Mouse (Mus musculus) intestine, embryonic 14.5 days (tissue): ENCODE data around the gene Fgg. TPM values are rescaled to one million over a fixed set of nuclear protein-coding genes. Genes with fewer than 3 reads are reported as not detected.

ENCODE experiments used
- ATAC-seq: fragments of 200-750 bp; cut with Nextera tagmentation; replicated peaks from 2 replicates; pipeline ENCODE4 v1.8.0; 2017; ENCODE audit warnings: low read depth, moderate number of reproducible peaks, moderate TSS enrichment, moderate library complexity; ENCODE audit not compliant: low FRiP score, low TSS enrichment
- DNase-seq: peaks from one replicate; pipeline ENCODE4 v3.0.0-alpha.2; 2018; ENCODE audit warnings: low spot score
- H3K27ac ChIP-seq: fragments of 300-500 bp; sonication (generic); 2 replicates; pipeline ENCODE4 v1.5.1; 2014; ENCODE audit warnings: low read depth, mild to moderate bottlenecking, control low read depth
- H3K27me3 ChIP-seq: fragments of 300-500 bp; sonication (generic); replicated peaks from 2 replicates; pipeline ENCODE4 v1.6.1; 2014; ENCODE audit warnings: low read length, control low read depth; ENCODE audit not compliant: control insufficient read depth, insufficient read depth
- H3K36me3 ChIP-seq: fragments of 300-500 bp; sonication (generic); 2 replicates; pipeline ENCODE4 v1.6.1; 2014; ENCODE audit warnings: low read length, control low read depth; ENCODE audit not compliant: control insufficient read depth, insufficient read depth
- H3K4me1 ChIP-seq: fragments of 300-500 bp; sonication (generic); replicated peaks from 2 replicates; pipeline ENCODE4 v1.6.1; 2014; ENCODE audit warnings: low read length, control low read depth, mixed read lengths; ENCODE audit not compliant: control insufficient read depth, insufficient read depth
- H3K4me2 ChIP-seq: fragments of 300-500 bp; sonication (generic); 2 replicates; pipeline ENCODE4 v1.6.1; 2014; ENCODE audit warnings: low read length
- H3K4me3 ChIP-seq: fragments of 300-500 bp; sonication (generic); 2 replicates; pipeline ENCODE4 v1.5.1; 2014; ENCODE audit warnings: low read depth, low read length, control low read depth, mixed read lengths
- H3K9ac ChIP-seq: fragments of 300-500 bp; sonication (generic); 2 replicates; pipeline ENCODE4 v1.6.1; 2014; ENCODE audit warnings: mild to moderate bottlenecking, low read length
- H3K9me3 ChIP-seq: fragments of 300-500 bp; sonication (generic); 2 replicates; pipeline ENCODE4 v1.6.1; 2016; ENCODE audit warnings: low read length, control low read depth; ENCODE audit not compliant: control insufficient read depth
- WGBS: fragments of 180-500 bp; shearing (Covaris S2); extraction: QIAGEN DNeasy Blood & Tissue Kit; methylation state at CpG from one replicate; pipeline ENCODE4 v1.1.7; 2014; 5-methylcytosine and 5-hydroxymethylcytosine counted together
- polyA plus RNA-seq: library from polyadenylated mRNA; unstranded; fragments of >200 nt; fragmentation: Nextera tagmentation; extraction: Ambion mirVana; gene quantifications from 2 replicates; pipeline ENCODE4 v1.2.1, GENCODE M21; 2014

Gene Fgg
- polyA plus RNA-seq, 1 experiment from 2014 or later = not detected

DNA sequence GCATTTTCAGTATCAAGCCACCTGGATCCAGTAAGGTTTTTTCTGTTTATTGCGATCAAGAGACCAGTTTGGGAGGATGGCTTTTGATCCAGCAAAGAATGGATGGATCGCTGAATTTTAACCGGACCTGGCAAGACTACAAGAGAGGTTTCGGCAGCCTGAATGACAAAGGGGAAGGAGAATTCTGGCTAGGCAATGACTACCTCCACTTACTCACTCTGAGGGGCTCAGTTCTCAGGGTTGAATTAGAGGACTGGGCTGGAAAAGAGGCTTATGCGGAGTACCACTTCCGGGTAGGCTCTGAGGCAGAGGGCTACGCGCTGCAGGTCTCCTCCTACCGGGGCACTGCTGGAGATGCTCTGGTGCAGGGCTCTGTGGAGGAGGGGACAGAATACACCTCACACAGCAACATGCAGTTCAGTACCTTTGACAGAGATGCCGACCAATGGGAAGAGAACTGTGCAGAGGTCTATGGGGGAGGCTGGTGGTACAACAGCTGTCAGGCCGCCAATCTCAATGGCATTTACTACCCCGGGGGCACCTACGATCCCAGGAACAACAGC is 25.3 kb downstream of the Fgg start:
- H3K4me2 ChIP-seq = no peak overlapping the region
- H3K4me3 ChIP-seq = no peak overlapping the region
- no peak overlapping the region for H3K27ac ChIP-seq
- WGBS = 53% methylated on average over 13 of the region's 13 CpGs
- no peaks in the 10 kb centered on the region for H3K4me1 ChIP-seq
- DNase-seq (peak; percentile 48), ATAC-seq (no peak)
- H3K27me3 ChIP-seq = no peaks in the 10 kb centered on the region
- H3K9me3 ChIP-seq = no peaks in the 10 kb centered on the region
- no peaks in the 10 kb centered on the region for H3K36me3 ChIP-seq
- H3K9ac ChIP-seq = no peak overlapping the region

- H3K27me3 ChIP-seq = no peaks in the 10 kb centered on the region
- ATAC-seq = no peak
- no peak overlapping the region for H3K9ac ChIP-seq
- no peak overlapping the region for H3K27ac ChIP-seq
- H3K4me2 ChIP-seq = no peak overlapping the region
- H3K4me3 ChIP-seq = no peak overlapping the region
- WGBS = 85% methylated on average over 8 of the region's 8 CpGs
- peak; percentile 24 for DNase-seq
- no peaks in the 10 kb centered on the region for H3K4me1 ChIP-seq
- no peaks in the 10 kb centered on the region for H3K9me3 ChIP-seq
- H3K36me3 ChIP-seq = no peaks in the 10 kb centered on the region
Observed at GRCm38 (mm10) chr3:83033801-83034200, 26.3 kb downstream of the Fgg start.

- H3K27ac ChIP-seq = no peak overlapping the region
- 71% methylated on average over 2 of the region's 2 CpGs for WGBS
Observed at GRCm38 (mm10) chr3:83038865-83039264, 31.3 kb downstream of the Fgg start.

GRCm38 (mm10) chr3:83039666-83040065 is 32.1 kb downstream of the Fgg start:
- no peaks in the 10 kb centered on the region for H3K36me3 ChIP-seq
- ATAC-seq (no peak), DNase-seq (no peak)
- no peaks in the 10 kb centered on the region for H3K27me3 ChIP-seq
- no peak overlapping the region for H3K9ac ChIP-seq
- WGBS = 64% methylated on average over 4 of the region's 4 CpGs
- no peak overlapping the region for H3K4me3 ChIP-seq
- H3K9me3 ChIP-seq = no peaks in the 10 kb centered on the region
- H3K4me2 ChIP-seq = no peak overlapping the region
- H3K27ac ChIP-seq = no peak overlapping the region
- H3K4me1 ChIP-seq = no peaks in the 10 kb centered on the region

More at GRCm38 (mm10) chr3:83038865-83039264, 31.3 kb downstream of the Fgg start:
- Histone ChIP-seq H3K4me3 (no peak overlapping the region), H3K36me3 (no peaks in the 10 kb centered on the region), H3K9ac (no peak overlapping the region), H3K4me1 (no peaks in the 10 kb centered on the region), H3K9me3 (no peaks in the 10 kb centered on the region), H3K4me2 (no peak overlapping the region), H3K27me3 (no peaks in the 10 kb centered on the region)
- ATAC-seq = no peak
- DNase-seq = no peak

DNA sequence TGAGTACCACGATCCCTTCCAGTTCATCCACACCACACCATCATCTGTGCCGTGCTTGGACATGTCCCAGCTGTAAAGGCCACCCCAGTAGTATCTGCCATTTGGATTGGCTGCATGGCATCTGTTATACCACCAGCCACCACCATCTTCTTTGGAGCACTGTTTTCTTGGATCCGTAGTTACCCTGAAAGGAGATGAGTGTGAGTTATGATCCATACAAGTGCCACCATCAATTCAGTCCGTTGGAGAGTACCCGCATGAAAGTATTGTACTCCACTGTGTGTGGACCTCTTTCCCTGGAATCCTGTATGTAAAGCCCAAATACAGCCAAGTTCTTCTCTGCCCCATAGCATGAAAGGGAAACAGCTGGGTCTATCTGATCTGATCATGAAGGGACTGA is 34.9 kb downstream of the Fgg start:
- DNase-seq (no peak), ATAC-seq (no peak)
- no peak overlapping the region for H3K4me3 ChIP-seq
- no peaks in the 10 kb centered on the region for H3K4me1 ChIP-seq
- no peak overlapping the region for H3K27ac ChIP-seq
- WGBS = 96% methylated on average over 5 of the region's 5 CpGs
- no peaks in the 10 kb centered on the region for H3K27me3 ChIP-seq
- no peak overlapping the region for H3K9ac ChIP-seq
- no peaks in the 10 kb centered on the region for H3K9me3 ChIP-seq
- H3K4me2 ChIP-seq = no peak overlapping the region
- no peaks in the 10 kb centered on the region for H3K36me3 ChIP-seq

- Histone ChIP-seq H3K4me1 (no peaks in the 10 kb centered on the region), H3K9ac (no peak overlapping the region), H3K9me3 (no peaks in the 10 kb centered on the region), H3K27me3 (no peaks in the 10 kb centered on the region), H3K36me3 (no peaks in the 10 kb centered on the region), H3K4me2 (no peak overlapping the region), H3K4me3 (no peak overlapping the region), H3K27ac (no peak overlapping the region)
- ATAC-seq = no peak
- 90% methylated on average over 11 of the region's 11 CpGs for WGBS
- no peak for DNase-seq
Observed at GRCm38 (mm10) chr3:83046649-83047048, 39.1 kb downstream of the Fgg start.

DNA sequence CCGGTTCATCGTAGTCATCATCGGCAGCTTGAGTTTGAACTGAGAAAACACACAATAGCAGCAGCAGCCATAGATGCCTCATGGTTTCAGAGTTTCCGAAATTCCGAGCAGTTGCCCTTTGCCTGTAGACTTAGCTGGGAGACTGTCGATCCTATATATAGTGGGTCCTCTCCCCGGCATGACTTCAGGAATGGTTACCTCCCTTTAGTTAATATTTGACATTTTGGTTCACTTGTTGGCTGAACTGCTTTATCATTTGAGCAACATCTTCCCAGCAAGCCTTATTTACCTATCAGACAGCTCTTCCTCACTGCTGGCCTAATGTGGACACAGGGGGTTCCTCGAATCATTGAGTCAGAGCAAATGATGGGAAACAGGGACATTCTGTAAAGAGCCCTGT is 42.2 kb downstream of the Fgg start, which contains the start of gene Fgb:
Gene Fgb, minus strand, starts transcription at position 184 of the 400 bp plus-strand sequence.
- Histone ChIP-seq H3K4me3 (no peak within 1 kb of the TSS), H3K4me2 (no peak within 1 kb of the TSS), H3K27me3 (no peaks in the 10 kb centered on the region), H3K27ac (no peak within 1 kb of the TSS), H3K9ac (no peak within 1 kb of the TSS), H3K36me3 (no peaks in the 10 kb centered on the region), H3K4me1 (no peaks in the 10 kb centered on the region), H3K9me3 (no peaks in the 10 kb centered on the region)
- 75% methylated on average over 8 of the region's 8 CpGs for WGBS
- DNase-seq = no peak
- ATAC-seq = no peak

- Histone ChIP-seq H3K4me3 (no peak overlapping the region), H3K4me2 (no peak overlapping the region), H3K4me1 (no peaks in the 10 kb centered on the region), H3K27me3 (no peaks in the 10 kb centered on the region), H3K9me3 (no peaks in the 10 kb centered on the region), H3K9ac (no peak overlapping the region), H3K36me3 (no peaks in the 10 kb centered on the region), H3K27ac (no peak overlapping the region)
- DNase-seq = no peak
- 70% methylated on average over 5 of the region's 5 CpGs for WGBS
- ATAC-seq = no peak
Observed at GRCm38 (mm10) chr3:83050661-83051060, 43.1 kb downstream of the Fgg start.

GRCm38 (mm10) chr3:83052102-83052501 is 44.6 kb downstream of the Fgg start:
- H3K27ac ChIP-seq = no peak overlapping the region
- H3K36me3 ChIP-seq = no peaks in the 10 kb centered on the region
- H3K9ac ChIP-seq = no peak overlapping the region
- ATAC-seq = no peak
- H3K4me3 ChIP-seq = no peak overlapping the region
- 78% methylated on average over 5 of the region's 5 CpGs for WGBS
- no peak for DNase-seq
- H3K4me2 ChIP-seq = no peak overlapping the region
- H3K4me1 ChIP-seq = peaks cover 5% of the 10 kb centered on the region
- H3K9me3 ChIP-seq = no peaks in the 10 kb centered on the region
- H3K27me3 ChIP-seq = no peaks in the 10 kb centered on the region
